ENCODE assay signal across 8 mouse cellular contexts in genomic region chr13:56806776-56807490, GRCm38 (mm10). TPM values are rescaled to one million over a fixed set of nuclear protein-coding genes. Genes with fewer than 3 reads are reported as not detected.
DNase-seq lines count a peak whose midpoint lies in the region; ATAC-seq lines count a peak whose summit lies in the region.

No protein-coding gene starts in this region.

- no peaks in the 10 kb centered on the region for H3K36me3 ChIP-seq in hindbrain, embryonic 15.5 days

- H3K9me3 ChIP-seq in hindbrain, embryonic 15.5 days: no peaks in the 10 kb centered on the region

- peaks cover 7% of the 10 kb centered on the region for H3K4me1 ChIP-seq in hindbrain, embryonic 15.5 days (replicated peaks)

- 13% methylated on average over 27 of the region's 27 CpGs for WGBS in hindbrain, embryonic 15.5 days

- 0 out of 2 replicates have a peak, but pooled peaks cover 3% of the 10 kb centered on the region for H3K27me3 ChIP-seq in hindbrain, embryonic 15.5 days

- H3K27ac ChIP-seq in hindbrain, embryonic 15.5 days (replicated peaks): peak overlapping the region; percentile 41

- ATAC-seq in hindbrain, embryonic 15.5 days (ENCODE audit: low FRiP score, low read depth): peak; percentile 69

- peak overlapping the region; percentile 25 for H3K4me3 ChIP-seq in hindbrain, embryonic 15.5 days

- peak overlapping the region; percentile 20 for H3K9ac ChIP-seq in hindbrain, embryonic 15.5 days

- H3K4me2 ChIP-seq in hindbrain, embryonic 15.5 days: peak overlapping the region; percentile 55

- DNase-seq in R1 (ENCODE audit: low read depth, low spot score): peak; percentile 82
- peak; percentile 93 to 97 for DNase-seq in cerebellum, postnatal 25 days
- peak; percentile 76 for DNase-seq in gastrocnemius, adult 18-20 months (ENCODE audit: low spot score)
- peak; percentile 84 to 87 for DNase-seq in layer of hippocampus, postnatal 36 days
- DNase-seq in lung, postnatal 25 days (ENCODE audit: low spot score): peak; percentile 76
- peak; percentile 92 to 94 for DNase-seq in right cerebral cortex, adult 2 months (ENCODE audit: low spot score in 2 of 2)
- DNase-seq in urinary bladder, postnatal 10 days (ENCODE audit: low spot score): peak; percentile 54

RNA-seq across cellular contexts. Expression of gene Gm45623, which starts 53.3 kb away (rescaled TPM):
- not detected for total RNA-seq in gastrocnemius, adult 18-20 months (2021)
- polyA plus RNA-seq in hindbrain, embryonic 15.5 days (2015; fragmentation: Nextera tagmentation; extraction: Ambion mirVana): 2.4 and 3.2 TPM in 2 replicates
- total RNA-seq in layer of hippocampus, postnatal 36 days (2021): 1 to 10 TPM in 1 of 2 experiments, under 1 TPM in 1; 0.96 to 1.0 TPM

Comparison
In these comparisons a context has a peak if more than half of its experiments do, and no peak if none do; other contexts are left out.
1. Peak in every context shown above with its lines: DNase-seq, ATAC-seq, H3K4me3 ChIP-seq and H3K27ac ChIP-seq.